Mouse (Mus musculus): ENCODE results near the gene Dsn1.

Gene Dsn1

DNA sequence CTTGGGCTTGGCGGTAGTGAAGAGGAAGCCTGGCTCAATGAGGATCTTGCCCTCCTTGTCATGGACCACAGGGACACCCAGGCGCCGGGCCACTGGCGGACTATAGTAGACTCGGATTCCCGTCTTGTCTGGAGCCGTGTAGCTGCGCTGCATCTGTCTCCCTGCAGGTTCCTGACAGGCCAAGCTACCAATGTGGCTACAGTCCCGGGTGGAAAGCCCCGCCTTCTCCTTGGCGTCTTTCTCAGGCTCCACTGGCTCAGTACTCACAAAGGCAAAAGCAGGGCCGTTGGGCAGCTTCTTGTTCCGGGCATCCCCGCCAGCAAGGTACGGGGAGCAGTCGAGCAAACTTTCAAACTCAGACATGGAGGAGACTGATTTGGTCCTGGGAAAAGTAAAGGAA, 14.2 kb upstream of the Dsn1 start:
- in situ Hi-C loops (cut with MboI), result no loop called here

DNA sequence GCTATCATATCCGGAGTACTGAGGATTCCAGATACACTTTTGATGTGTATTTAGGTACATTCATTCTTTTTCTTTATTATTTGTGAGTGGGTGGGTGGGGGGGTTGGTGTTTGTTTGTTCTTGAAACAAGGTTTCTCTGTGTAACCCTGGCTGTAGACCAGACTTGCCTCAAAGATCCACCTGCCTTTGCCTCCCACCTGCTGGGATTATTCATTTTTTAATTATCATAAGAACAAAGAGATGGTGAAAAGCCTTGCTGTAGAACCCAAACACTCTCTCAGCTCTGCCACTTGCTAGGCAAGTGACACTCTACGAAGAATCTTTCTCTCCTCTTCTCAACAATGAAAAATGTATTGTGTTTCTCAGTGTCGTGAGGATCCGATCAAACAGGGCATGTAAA, 12.3 kb upstream of the Dsn1 start:
- in situ Hi-C loops (cut with MboI), result no loop called here

DNA sequence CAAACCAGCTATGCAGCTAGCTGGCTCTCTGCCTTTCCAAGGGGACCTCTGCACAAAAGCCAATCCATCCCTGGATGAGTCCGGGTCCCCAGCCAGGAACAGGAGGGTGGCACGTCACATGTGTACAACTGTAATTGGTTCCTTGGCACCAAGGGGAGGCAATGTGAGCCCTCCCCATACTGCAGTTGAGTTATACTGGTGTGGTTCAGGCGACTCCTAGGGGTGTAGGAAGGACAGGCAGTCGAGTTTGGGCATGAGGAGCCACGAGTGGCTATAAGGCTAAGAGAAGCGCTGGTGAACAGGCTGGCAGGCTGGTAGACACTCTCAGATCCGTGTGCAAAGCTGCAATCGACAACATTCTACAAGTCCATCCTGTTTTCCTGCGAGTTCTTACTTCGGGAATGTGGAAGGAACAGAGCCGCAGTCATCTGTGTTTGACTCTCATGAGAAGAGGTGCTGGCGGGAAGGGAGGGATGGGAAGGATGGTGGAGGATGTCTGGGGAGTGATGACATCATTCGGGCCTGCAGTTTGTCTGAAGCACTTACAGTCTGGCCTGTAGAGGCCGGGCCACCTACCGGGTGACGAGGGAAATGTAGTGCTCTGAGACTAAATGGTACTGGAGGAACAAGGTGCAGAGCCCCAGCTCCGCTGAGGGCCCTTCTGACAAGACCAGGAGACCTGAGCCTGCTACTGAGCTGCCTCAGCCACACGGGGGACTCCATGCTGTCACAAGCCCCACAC, 9.7 kb upstream of the Dsn1 start:
- in situ Hi-C loops (cut with MboI), result no loop called here

DNA sequence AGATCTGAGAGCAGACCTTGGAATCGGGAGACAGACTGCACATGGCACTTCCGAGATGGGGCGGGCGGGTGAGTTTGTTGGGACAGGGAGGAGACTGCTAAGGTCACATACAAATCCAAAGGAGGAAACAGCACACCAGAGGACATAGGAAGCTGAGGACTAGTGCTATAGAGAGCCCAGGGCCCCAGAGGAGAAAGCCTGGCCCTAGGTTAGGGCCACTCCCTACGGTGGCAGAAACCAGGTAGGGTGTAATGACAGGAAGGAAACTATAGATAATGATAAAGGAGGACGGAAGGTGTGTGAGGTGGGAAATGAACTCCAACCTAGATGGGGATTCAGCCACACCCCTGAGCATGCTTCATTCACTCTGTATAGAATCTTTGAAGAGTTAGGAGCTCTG, 5.4 kb upstream of the Dsn1 start:
- in situ Hi-C loops (cut with MboI), result no loop called here

DNA sequence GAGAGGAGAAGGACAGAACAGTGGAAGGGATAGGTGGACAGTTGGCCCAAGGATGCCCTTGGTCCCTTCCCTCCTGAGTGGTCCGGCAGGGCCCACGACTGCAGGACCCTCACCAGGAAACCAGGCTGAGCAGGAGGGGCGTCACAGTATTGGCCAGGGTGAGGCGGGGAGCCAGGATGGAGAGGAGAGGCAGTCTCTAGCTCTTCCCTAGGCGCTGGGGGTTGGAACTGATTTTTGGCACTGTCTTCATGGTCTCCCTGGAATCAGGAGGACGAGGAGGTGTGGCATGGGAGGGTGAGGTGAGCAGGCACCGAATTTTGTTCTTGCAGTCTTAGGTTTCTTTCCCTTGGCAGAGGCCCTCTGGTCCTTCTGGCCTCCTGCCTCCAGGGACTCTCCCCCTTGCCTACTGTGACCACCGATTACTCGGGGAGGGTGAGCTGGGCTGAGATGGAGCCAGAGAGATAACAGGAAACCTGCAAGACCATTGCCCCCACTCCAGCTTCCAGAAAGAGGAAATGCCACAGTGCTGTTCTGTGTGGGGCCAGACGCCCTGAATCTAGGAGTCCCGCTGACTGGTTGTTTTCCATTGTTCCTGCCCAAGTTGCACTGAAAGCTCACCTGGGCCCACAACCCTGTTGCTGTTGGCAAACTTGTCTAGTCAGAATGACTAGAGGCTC, 3.8 kb upstream of the Dsn1 start:
- in situ Hi-C loops (cut with MboI), result no loop called here

DNA sequence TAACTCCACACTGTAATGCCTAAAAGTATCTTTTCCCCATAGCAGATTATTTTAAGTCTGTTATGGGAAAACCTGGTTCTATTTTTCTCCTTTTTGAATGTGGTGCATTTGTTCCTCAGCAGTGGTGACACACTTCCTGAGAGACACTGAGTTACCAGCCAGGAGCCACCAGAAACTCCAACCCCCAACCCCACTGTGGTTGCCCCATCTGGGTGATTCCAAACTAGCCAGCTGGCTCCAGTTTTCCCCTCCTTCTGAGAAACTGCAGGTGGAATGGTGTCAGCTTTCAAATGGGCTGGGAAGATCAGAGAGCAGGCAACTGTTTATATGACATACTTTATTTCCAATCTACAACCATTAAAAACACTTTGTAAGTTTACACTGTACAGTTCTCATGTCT, 3.2 kb upstream of the Dsn1 start:
- in situ Hi-C loops (cut with MboI), result no loop called here

DNA sequence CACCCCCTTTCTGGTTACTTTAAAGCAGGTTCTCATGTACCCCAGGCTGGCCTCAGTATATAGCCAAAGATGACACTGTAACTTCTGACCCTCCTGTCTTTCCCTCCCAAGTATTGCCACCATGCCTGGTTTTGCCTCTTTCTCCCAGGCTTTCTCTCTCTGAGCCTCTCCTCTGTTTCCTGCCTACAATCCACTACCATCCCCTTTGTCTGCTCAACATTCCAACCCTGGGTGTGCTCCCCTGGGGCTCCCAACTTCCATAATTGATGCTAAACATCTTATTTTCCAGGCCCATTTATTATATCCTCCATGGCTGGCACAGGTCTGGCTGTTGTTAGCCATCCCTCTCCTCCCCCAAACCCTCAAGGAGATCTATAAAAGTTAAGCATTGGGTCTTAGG, 1.6 kb upstream of the Dsn1 start:
- in situ Hi-C loops (cut with MboI), result no loop called here

DNA sequence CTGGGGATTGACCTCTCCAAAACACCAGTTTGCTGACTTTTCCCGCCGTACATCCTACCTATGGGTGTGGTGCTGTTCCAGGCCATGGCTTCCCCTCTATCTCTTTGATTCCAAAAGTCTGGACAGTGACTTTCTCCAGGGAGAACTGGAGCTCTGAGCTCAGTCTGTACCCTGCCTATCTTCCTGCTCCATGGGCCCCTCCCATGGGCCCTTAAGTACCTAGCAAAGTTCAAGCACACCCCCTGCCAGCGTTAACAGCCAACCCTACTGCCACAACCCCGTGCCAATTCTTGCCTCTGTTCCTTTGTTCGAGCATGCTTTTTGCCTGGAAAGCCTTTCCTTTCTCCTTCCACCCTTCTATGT, 261 bp upstream of the Dsn1 start:
- in situ Hi-C loops (cut with MboI), result no loop called here

DNA sequence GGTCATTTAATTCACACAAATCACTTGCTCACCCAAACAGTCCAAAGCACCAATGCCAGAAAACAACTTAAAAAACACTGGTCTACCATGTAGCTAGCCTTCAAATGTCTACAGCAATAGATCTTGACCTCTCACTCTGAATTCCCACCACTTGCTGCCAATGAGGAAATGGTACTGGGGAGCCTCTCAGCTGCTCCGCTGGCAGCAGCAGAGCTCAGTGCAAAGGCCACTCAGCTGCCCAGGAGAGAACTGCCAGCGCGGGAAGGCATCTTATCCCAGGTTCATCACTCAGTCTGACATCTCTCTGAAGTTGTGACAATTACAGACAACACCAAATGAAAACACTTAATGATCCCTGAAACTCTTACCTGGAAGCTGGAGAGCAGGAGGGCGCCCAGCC, 4.6 kb downstream of the Dsn1 start:
- in situ Hi-C loops (cut with MboI), result no loop called here

DNA sequence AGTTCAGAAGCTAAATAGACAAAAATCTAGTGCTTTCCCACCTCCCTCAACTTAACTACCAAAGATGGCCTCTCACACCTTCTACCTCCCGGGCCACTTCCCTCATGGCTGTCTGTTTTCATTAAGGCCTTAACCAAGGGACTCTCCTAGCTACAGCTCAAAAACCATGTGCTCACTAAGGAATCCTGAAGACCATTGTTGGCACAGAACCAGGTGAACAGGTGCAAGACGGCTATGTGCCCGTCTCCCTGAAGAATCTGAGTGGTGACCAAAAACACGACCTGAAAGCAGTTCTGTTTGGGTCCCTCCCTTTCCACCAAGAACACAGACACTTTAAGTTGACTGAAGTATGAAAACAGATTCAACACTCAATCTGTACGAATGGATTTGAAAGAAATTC, 8.7 kb downstream of the Dsn1 start:
- in situ Hi-C loops (cut with MboI), result no loop called here

DNA sequence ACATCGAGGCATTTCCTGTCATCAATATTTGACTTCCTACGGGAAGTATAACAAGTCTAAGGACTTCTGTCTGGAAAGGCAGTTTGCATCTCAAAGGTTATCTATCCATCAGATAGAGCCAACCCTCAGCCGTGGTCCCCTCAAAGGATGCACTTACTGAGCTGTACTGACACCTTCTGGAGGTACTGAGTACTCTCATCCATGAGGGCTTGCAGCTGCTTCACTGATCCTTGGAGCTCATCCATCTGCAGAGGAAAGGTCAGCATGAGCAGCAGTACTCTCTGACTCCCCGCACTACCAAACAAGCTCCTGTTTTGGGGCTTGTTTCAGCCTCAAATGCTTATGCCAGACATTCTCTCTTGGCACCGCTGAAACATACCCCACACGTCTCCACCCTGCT, 10.4 kb downstream of the Dsn1 start:
- in situ Hi-C loops (cut with MboI), result no loop called here

DNA sequence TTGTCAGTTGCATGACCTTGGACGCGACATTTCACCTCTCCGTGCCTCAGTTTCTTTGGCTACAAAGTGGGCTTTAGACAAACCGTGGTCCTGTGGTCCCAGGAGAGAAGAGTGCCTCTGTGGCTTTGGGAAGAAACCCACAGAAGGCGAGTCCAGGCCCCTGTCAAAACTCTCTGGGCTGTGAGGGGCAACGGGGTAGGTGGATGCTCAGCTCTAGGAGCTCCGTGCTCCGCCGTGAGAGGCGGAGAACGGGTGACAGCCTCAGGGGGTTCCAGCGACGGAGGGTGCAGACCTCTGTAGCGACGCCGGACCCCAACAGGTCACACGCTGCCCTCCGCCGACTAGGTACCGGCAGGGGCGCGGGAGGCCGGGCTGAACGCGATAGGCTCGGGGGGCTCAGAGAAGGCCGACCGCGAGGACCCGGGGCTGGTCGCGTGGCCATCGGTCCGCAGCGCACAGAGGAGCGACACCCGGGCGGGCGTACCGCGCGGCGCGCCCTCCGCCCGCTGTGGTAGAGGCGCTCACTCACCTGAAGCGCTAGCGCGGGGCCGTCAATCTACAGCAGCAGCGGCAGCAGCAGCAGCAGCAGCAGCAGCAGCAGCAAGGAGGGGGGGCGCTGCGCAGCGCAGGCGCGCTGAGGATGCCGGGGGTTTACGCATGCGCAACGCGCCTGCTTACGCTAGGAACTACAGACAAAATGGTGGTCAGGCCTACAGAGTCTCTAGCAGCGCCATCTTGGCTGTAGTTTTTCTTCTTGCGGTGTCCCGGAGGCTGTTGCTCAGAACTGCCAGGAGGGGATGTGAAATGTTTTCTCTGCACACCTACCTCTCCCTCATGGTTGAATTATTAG, 15.3 kb downstream of the Dsn1 start, which contains the start of gene Ndrg3:
TSS of gene Ndrg3 (minus strand) at position 587 of the 850 bp plus-strand sequence.
- in situ Hi-C loops (cut with MboI), result no loop called here

DNA sequence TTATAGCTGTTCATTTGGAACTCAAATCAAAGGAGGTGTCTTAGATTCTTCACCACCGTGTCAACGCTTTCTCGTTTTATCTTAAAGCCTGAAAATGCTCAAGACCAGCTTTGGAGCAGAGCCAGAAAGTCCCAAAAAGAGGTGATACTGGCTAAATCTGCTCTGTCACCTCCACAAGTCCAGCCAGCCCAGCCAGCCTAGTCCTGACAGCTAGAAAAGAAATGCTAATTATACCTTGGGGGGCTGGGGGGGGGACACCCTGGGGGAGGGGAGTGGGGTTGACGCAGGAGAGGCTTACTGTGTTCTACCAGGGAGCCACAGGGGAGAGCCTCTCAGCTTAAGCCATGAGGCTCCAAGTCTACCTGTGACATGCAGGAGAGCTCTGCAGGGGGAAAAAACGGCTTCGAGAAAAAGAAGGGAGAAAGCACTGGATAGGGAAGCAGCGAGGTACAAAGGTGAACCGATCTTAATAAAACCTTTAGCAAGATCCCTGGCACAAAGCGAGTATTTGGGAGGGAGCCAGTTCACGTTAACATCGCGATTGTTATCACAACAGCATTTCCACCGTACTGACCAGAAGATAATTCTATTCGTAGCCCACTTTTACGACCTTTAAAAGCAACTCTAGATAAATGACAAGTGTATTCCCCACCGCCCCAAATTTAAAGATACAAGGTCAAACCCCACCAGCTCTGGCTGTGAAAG, 16.1 kb downstream of the Dsn1 start:
- in situ Hi-C loops (cut with MboI), result no loop called here

DNA sequence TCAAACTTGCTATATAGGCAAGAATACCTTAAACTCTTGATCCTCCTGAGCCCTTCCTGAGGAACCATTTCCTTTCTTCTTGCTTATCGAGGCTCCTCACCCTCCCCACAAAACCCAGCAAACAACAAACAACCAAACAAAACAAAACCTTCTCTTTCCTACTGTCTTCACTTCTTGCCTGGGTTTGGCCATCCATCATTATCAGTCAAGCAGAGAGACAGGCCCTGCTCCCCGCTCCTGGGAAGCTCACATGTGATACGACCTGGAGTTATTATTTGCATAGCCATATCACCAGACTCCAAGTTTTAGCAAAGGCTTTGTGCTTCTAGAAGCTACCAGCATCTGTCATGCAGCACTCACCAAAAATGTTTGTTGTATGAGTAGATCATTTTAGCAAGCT, 19.6 kb downstream of the Dsn1 start:
- in situ Hi-C loops (cut with MboI), result no loop called here

DNA sequence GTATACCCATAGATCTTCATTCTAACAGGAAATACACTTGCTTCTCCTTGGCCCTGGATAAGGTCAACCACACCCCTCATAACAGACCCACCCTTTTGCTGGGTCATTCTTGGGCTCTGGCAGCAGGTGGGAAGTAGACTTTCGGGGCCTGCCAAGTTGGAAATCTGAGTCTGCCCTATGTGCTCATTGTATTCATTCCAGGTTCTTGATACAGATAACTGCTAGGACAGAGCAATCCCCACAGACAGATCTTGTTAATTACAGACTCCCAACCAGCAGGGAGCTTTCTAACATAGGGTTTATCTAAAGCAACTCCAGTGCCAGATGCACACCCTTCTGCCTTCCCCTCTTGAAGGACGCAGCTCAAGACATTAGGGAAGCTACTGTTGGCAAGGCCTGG, 24.1 kb downstream of the Dsn1 start:
- in situ Hi-C loops (cut with MboI), result no loop called here

DNA sequence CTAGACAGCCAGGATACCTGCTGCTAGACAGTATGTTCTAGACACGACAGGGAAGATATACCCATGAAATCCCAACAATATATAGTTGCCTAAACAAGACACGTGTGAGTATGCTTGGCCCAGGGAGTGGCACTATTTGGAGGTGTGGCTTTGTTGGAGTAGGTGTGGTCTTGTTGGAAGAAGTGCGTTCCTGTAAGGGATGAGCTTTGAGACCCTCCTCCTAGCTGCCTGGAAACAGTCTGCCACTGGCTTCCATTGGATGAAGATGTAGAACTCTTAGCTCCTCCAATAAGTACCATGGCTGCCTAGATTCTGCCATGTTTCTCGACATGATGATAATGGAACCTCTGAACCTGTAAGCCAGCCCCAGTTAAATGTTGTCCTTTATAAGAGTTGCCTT, 25.7 kb downstream of the Dsn1 start:
- in situ Hi-C loops (cut with MboI), result no loop called here

DNA sequence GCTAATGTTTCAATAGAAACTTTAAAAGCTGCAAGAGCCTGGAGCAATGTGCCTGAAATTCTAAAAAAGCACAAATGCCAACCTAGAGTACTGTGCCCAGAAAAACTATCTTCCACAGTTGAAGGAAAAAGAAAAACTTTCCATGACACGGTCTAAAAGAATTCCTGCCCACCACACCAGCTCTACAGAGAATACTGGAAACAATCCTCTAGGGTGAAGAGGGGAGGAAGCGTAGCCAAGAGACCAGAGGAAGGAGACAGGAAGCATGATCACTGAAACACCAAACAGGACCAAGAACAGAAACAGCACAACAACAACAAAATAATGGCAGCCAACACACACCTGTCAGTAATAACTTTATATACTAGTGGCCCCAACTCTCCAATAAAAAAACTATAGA, 26.9 kb downstream of the Dsn1 start:
- in situ Hi-C loops (cut with MboI), result no loop called here

DNA sequence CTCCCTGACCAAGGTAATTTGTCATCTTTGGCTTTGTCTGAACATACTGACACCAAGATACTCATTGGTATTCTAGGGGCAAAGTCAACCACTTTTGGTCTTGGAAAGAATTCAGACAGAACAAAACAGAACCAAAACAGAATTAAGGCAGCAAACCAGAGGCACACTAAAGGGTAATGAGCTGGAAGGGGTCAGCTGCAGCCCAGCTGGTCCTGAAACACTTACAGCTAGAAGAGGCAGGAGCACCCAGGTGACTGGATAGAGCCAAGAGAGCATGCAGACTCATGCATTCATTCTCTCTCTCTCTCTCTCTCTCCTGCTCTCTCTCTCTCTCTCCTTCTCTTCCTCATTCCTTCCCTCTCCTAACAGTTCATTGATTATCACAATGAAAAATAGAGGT, 30.2 kb downstream of the Dsn1 start:
- in situ Hi-C loops (cut with MboI), result no loop called here

DNA sequence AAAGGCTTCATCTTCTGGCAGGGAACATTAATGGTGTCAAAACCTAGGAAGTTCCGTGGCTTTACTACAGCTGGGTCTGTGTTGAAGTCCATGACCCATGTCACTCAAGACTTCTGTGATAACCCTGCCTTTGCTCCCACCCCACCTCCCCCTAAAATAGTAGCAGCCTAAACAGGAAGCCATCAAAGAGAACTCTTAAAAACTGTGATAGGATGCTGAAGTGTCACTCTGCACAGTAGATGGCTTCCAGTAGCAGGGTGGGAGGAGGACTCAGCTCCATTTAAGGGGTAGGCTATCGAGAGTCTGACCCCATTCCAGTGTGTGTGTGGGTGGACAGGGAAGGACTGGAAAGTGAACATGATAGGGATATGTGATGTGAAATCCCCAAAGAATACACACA, 32.0 kb downstream of the Dsn1 start:
- in situ Hi-C loops (cut with MboI), result no loop called here

DNA sequence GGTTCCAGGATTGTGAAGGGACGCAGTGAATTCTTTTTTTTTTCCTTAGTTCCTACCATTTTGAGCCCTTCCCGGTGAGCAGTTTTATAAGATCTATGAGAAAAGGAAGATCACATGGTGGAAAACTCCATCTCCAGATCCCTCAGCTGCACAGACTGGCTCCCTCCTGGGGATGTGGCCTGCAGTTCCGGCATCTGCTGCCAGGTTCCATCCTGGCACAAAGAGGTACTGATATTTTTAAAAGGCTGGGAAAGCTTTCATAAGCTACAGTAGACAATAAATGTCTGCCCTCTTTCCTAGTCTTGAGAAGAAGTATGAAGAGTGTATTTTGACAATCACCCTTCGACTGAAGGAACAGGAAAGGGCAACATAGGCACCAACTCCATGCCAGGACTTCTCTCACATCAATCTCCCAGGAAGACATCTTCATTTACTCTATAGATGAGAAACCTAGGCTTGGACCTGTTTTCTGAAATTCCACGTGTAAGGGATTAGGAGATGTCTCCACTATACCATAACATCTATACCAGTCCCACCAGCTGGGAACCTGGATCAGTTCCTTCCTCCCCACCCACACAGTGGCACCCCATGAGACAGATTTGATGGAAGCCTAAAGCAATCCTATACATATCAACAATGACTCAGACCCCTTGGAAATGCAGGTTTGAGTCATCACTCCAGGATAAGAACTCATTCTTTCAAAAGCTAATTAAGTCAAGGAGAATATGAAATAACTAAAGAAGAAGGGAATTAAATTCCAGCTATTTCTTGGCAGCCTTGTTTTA, 33.4 kb downstream of the Dsn1 start:
- in situ Hi-C loops (cut with MboI), result no loop called here

DNA sequence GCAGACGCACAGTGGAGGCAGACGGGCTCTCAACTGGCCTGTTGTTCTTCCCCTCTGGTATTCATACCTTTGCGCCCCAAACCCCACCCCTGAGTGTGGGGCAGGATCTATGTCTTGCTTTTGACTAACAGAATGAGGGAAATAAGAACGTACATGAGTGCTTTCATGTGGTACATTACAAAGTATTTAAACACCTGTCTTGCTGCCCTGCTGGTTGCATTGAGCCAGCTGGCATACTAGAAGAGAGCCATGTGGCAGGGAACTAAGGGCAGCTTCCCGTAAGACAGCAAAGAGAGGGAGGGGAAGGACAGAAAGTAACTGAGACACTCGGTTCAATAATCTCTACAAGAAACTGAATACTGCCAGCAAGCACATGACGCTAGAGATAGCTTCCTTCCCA, 36.7 kb downstream of the Dsn1 start:
- in situ Hi-C loops (cut with MboI), result no loop called here

DNA sequence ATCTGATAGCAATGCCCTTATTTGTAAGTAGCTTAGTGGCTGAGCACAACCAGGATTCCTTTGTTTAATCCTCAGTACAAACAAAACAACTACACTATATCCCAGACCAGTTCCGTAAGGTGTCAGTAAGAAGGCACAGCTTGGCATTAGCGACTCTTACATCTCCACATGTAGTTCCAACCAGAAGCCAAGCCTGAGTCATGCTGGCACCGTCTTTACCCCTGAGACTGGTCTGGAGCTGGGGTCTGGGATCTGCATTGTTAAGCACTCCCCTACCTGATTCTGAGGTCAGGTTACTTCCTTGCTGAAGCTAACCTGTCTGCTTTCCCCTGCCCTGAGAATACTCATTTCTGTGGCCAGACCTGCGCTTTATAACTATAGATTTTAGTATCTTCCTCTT, 38.5 kb downstream of the Dsn1 start:
- in situ Hi-C loops (cut with MboI), result no loop called here
